Mouse (Mus musculus): Measurements from ENCODE around the gene Col6a3. TPM values are rescaled to one million over a fixed set of nuclear protein-coding genes. Genes with fewer than 3 reads are reported as not detected.

Col6a3 gene
- polyA plus RNA-seq, 1 experiment from 2014 or later = 5.9 TPM

DNA sequence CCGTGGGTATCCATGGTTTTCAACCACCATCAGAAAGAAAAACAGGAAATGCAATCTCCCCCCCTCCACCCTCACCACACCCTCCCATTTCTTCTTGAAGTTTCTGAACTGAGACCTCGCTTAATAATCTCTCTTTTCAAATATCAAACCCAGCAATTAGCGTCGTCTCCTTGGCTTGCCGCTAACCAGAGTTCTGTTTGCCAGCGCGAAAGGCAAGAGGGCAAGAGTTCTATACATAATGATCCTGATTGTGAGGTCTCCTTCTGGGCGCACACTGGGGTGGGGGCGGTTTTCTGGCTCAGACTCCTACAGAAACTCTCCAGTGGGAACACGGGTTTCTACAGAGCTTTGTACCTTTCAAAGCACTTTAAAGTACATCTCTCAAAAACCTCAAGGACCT is 1.4 kb upstream of the Col6a3 start:
- Histone ChIP-seq H3K27me3 (ENCODE audit: control insufficient read depth, insufficient read depth, low read depth, low read length) (no peaks in the 10 kb centered on the region), H3K4me3 (ENCODE audit: low read depth, low read length) (no peak overlapping the region), H3K9me3 (replicated peaks; ENCODE audit: control insufficient read depth, low read length, poor library complexity, severe bottlenecking) (no peaks in the 10 kb centered on the region), H3K27ac (ENCODE audit: low read length) (no peak overlapping the region), H3K4me1 (ENCODE audit: control insufficient read depth, insufficient read depth, low read length) (no peaks in the 10 kb centered on the region), H3K36me3 (ENCODE audit: control insufficient read depth, insufficient read depth, low read length) (no peaks in the 10 kb centered on the region), H3K9ac (ENCODE audit: low read depth, low read length) (no peak overlapping the region), H3K4me2 (ENCODE audit: low read length) (no peak overlapping the region)
- ATAC-seq = no peak
- 60% methylated on average over 10 of the region's 10 CpGs for WGBS

DNA sequence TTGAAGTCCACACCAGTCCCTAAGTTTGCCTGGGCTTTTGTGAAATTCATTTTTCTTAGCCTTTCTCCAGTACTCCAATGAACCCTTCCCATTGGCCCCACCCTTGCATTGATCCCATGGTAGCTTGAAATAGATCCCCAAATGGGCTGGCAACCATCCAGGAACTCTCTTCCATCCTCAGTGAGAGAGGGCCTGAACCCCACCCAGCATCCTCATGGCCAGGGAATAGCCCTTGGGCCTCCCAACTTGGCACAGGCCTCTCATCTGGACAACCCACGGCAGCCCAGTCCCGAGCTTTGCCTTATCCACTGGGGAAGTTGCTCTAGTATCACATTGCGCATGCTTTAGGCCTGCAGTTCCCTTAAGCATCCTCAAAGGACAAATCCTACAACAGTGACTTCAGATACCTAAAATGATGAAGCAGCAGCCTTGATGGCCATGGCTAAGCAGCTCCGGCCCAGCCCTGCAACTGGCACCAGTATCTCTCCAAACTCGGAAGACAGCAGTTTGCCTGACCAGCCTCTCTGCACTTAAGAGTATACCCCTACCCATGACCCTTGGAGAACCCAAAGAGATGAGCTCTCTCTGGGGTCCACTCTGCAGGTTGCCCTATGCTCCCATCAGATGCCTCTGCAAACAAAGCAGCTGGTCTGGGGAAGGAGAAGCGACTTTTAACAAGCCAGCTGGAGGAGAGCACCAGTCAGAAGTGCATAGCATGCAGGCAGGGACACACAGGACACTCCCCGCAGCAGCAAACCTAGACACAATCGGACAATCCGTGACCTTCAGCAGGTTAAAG is 783 bp downstream of the Col6a3 start:
- no peaks in the 10 kb centered on the region for H3K27me3 ChIP-seq (ENCODE audit: control insufficient read depth, insufficient read depth, low read depth, low read length)
- no peaks in the 10 kb centered on the region for H3K9me3 ChIP-seq (replicated peaks; ENCODE audit: control insufficient read depth, low read length, poor library complexity, severe bottlenecking)
- H3K4me3 ChIP-seq (ENCODE audit: low read depth, low read length) = no peak overlapping the region
- no peak overlapping the region for H3K4me2 ChIP-seq (ENCODE audit: low read length)
- WGBS = 82% methylated on average over 9 of the region's 9 CpGs
- no peaks in the 10 kb centered on the region for H3K4me1 ChIP-seq (ENCODE audit: control insufficient read depth, insufficient read depth, low read length)
- no peak overlapping the region for H3K27ac ChIP-seq (ENCODE audit: low read length)
- no peaks in the 10 kb centered on the region for H3K36me3 ChIP-seq (ENCODE audit: control insufficient read depth, insufficient read depth, low read length)
- ATAC-seq = no peak
- no peak overlapping the region for H3K9ac ChIP-seq (ENCODE audit: low read depth, low read length)

DNA sequence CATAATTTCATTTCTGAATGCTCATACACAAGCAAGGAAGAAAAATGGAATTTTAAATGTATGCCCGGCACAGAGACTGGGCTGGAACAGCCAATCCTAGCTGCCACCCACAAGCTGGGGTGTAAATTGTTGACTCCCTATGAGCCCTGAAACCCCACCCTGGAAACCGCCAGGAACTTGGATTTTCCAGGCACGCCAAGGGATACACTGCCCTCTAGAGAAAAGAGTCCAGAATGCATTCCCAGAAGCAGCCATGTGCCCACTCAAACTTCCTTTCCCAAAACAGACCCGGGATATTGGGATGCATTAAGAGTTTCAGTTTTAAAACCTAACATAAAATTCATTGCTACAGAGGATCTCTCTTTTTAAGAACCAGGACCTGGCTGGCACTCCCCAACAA is 3.5 kb downstream of the Col6a3 start:
- no peak overlapping the region for H3K9ac ChIP-seq (ENCODE audit: low read depth, low read length)

DNA sequence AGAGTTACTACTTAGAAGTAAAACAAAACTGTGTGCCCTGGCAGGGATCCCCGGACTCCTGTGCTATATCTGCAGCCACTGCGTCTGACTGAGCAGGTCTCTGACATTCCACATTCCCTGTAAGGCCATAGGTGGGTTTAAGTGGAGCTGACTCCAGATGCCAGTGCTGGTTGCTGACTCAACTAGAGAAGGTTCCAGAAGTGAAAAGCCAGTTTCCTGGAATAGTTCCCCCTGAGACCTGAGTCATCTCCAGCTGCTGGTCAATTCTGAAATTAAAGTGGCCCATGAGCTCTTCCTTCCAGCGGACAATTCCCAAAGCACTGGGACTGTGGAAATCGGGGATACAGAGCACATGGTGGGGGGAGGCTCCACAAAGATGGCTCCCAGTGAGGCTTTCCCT is 5.1 kb downstream of the Col6a3 start:
- Histone ChIP-seq H3K27ac (ENCODE audit: low read length) (no peak overlapping the region), H3K36me3 (ENCODE audit: control insufficient read depth, insufficient read depth, low read length) (no peaks in the 10 kb centered on the region), H3K27me3 (ENCODE audit: control insufficient read depth, insufficient read depth, low read depth, low read length) (no peaks in the 10 kb centered on the region), H3K9ac (ENCODE audit: low read depth, low read length) (no peak overlapping the region), H3K4me3 (ENCODE audit: low read depth, low read length) (no peak overlapping the region), H3K9me3 (replicated peaks; ENCODE audit: control insufficient read depth, low read length, poor library complexity, severe bottlenecking) (no peaks in the 10 kb centered on the region), H3K4me1 (ENCODE audit: control insufficient read depth, insufficient read depth, low read length) (no peaks in the 10 kb centered on the region), H3K4me2 (ENCODE audit: low read length) (no peak overlapping the region)
- ATAC-seq = no peak
- 82% methylated on average over 4 of the region's 4 CpGs for WGBS

More for the DNA sequence above, 3.5 kb downstream of the Col6a3 start:
- Histone ChIP-seq H3K27me3 (ENCODE audit: control insufficient read depth, insufficient read depth, low read depth, low read length) (no peaks in the 10 kb centered on the region), H3K36me3 (ENCODE audit: control insufficient read depth, insufficient read depth, low read length) (no peaks in the 10 kb centered on the region), H3K4me2 (ENCODE audit: low read length) (no peak overlapping the region), H3K27ac (ENCODE audit: low read length) (no peak overlapping the region), H3K4me3 (ENCODE audit: low read depth, low read length) (no peak overlapping the region), H3K4me1 (ENCODE audit: control insufficient read depth, insufficient read depth, low read length) (no peaks in the 10 kb centered on the region), H3K9me3 (replicated peaks; ENCODE audit: control insufficient read depth, low read length, poor library complexity, severe bottlenecking) (no peaks in the 10 kb centered on the region)
- WGBS = 19% methylated on average over 4 of the region's 4 CpGs
- ATAC-seq = no peak

DNA sequence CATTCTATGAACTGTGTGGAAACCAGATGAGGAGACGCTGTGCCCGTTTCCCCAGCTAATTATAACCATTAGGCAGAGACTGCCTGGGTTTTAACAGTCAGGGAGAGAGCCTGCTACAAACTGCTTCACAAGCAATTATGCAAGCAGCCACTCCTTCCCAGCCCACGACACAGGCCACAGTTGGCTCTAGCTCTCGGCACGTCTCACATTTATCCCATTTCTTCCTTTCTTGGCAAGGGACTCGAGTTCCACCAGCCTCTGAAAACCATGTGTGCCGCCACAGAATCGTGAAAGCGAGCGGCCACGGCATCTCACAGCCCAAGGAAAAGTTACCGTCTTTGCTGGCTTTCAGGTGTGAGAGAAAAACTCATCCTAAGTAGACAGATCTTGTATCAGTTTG is 5.5 kb downstream of the Col6a3 start:
- no peaks in the 10 kb centered on the region for H3K9me3 ChIP-seq (replicated peaks; ENCODE audit: control insufficient read depth, low read length, poor library complexity, severe bottlenecking)
- no peak overlapping the region for H3K4me3 ChIP-seq (ENCODE audit: low read depth, low read length)
- H3K9ac ChIP-seq (ENCODE audit: low read depth, low read length) = no peak overlapping the region
- H3K27me3 ChIP-seq (ENCODE audit: control insufficient read depth, insufficient read depth, low read depth, low read length) = no peaks in the 10 kb centered on the region
- no peaks in the 10 kb centered on the region for H3K36me3 ChIP-seq (ENCODE audit: control insufficient read depth, insufficient read depth, low read length)
- no peak overlapping the region for H3K27ac ChIP-seq (ENCODE audit: low read length)
- H3K4me1 ChIP-seq (ENCODE audit: control insufficient read depth, insufficient read depth, low read length) = no peaks in the 10 kb centered on the region
- H3K4me2 ChIP-seq (ENCODE audit: low read length) = no peak overlapping the region
- no peak for ATAC-seq
- 77% methylated on average over 12 of the region's 12 CpGs for WGBS

DNA sequence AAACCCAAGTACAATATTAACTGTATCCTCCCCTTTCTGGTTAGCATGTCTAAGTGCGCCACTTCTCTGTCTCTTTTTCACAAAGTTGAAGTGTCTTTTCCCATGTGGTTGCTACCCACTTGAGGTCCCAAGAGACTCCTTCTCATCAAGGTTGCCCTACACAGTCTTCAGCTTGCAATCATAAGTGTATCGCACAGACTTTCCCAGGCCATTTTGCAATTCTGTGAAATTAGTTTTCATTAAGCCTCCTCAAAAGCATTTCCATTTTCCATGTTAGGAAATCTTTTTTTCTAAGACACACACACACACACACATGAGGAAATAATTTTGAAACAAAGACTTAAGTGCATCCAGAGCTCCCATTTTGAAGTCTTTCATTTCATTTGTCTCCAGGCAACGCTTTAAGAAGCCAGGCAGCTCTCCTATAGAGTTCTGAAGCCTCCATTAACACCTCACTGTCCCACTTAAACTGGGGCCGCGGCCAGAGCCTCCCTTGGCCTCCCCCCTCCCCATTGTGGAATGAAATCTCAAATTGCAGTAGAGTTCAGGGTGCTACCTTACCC is 7.5 kb downstream of the Col6a3 start:
- 55% methylated on average over 5 of the region's 5 CpGs for WGBS
- Histone ChIP-seq H3K4me1 (ENCODE audit: control insufficient read depth, insufficient read depth, low read length) (no peaks in the 10 kb centered on the region), H3K9me3 (replicated peaks; ENCODE audit: control insufficient read depth, low read length, poor library complexity, severe bottlenecking) (no peaks in the 10 kb centered on the region), H3K27me3 (ENCODE audit: control insufficient read depth, insufficient read depth, low read depth, low read length) (no peaks in the 10 kb centered on the region), H3K27ac (ENCODE audit: low read length) (no peak overlapping the region), H3K36me3 (ENCODE audit: control insufficient read depth, insufficient read depth, low read length) (no peaks in the 10 kb centered on the region), H3K9ac (ENCODE audit: low read depth, low read length) (no peak overlapping the region), H3K4me3 (ENCODE audit: low read depth, low read length) (no peak overlapping the region), H3K4me2 (ENCODE audit: low read length) (no peak overlapping the region)
- ATAC-seq = no peak

DNA sequence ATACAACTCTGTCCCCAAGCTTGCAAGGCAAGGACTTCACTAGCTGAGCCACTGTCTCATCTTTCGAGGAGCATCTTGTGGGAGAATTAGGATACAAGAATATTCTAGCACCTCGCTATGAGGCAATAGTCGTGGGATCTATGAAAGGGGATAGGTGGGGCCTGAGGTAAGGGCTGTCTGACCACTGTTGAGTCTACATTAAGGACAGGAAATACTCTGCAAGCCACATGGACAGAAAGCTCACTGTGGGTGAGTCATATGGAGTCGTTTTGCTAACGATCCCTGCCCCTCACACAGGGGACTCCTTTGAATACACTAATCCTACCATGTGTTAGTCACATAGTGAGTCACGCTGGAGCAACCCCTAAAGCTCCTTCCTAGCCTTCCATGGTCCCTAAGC is 9.1 kb downstream of the Col6a3 start:
- Histone ChIP-seq H3K27ac (ENCODE audit: low read length) (no peak overlapping the region), H3K4me2 (ENCODE audit: low read length) (no peak overlapping the region), H3K9me3 (replicated peaks; ENCODE audit: control insufficient read depth, low read length, poor library complexity, severe bottlenecking) (no peaks in the 10 kb centered on the region), H3K9ac (ENCODE audit: low read depth, low read length) (no peak overlapping the region), H3K36me3 (ENCODE audit: control insufficient read depth, insufficient read depth, low read length) (no peaks in the 10 kb centered on the region), H3K4me3 (ENCODE audit: low read depth, low read length) (no peak overlapping the region), H3K27me3 (ENCODE audit: control insufficient read depth, insufficient read depth, low read depth, low read length) (no peaks in the 10 kb centered on the region), H3K4me1 (ENCODE audit: control insufficient read depth, insufficient read depth, low read length) (no peaks in the 10 kb centered on the region)
- 75% methylated on average over 6 of the region's 6 CpGs for WGBS
- ATAC-seq = no peak

DNA sequence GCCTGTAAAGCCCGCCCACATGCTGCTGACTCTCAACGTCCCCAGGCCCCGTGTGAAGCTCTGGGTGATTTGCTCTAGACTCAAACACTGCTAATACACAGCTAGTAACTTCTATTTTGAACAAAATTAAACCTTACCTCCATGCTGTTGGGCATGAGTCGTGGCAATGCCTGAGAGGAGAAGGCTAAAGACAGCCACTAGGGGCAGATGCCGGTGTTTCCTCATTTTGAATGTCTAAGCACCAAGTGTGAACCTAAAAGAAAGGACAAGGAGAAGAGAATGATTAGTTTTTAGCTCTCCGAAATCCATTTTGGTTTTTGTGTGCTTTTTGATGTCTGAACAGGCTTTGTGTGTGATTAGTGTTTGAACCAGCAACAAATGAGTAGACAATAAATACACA is 13.8 kb downstream of the Col6a3 start:
- ATAC-seq = no peak
- Histone ChIP-seq H3K9ac (ENCODE audit: low read depth, low read length) (no peak overlapping the region), H3K36me3 (ENCODE audit: control insufficient read depth, insufficient read depth, low read length) (no peaks in the 10 kb centered on the region), H3K4me1 (ENCODE audit: control insufficient read depth, insufficient read depth, low read length) (no peaks in the 10 kb centered on the region), H3K4me3 (ENCODE audit: low read depth, low read length) (no peak overlapping the region), H3K9me3 (replicated peaks; ENCODE audit: control insufficient read depth, low read length, poor library complexity, severe bottlenecking) (no peaks in the 10 kb centered on the region), H3K27ac (ENCODE audit: low read length) (no peak overlapping the region), H3K4me2 (ENCODE audit: low read length) (no peak overlapping the region), H3K27me3 (ENCODE audit: control insufficient read depth, insufficient read depth, low read depth, low read length) (no peaks in the 10 kb centered on the region)
- 52% methylated on average over 6 of the region's 6 CpGs for WGBS

DNA sequence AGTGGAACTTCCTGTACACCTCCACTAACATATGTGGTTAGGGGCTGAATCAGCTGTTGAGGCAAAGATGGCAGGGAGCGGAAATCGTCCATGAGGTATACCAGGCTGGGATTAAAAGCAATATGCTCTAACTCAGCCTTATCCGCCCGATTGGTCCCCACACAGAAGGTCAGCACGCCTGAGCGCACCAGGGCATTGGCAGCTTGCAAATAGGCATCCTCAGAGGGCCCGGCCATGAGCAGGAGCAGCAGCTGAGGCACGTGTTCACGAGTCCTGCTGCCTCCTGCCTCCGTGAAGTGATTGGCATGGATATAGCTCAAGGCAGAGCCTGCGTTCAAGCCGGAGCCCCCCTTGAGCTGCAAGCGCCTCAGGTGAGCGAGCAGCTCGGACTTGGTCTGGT is 30.5 kb downstream of the Col6a3 start:
- H3K27me3 ChIP-seq (ENCODE audit: control insufficient read depth, insufficient read depth, low read depth, low read length) = no peaks in the 10 kb centered on the region
- WGBS = 61% methylated on average over 15 of the region's 15 CpGs
- H3K4me2 ChIP-seq (ENCODE audit: low read length) = no peak overlapping the region
- H3K9ac ChIP-seq (ENCODE audit: low read depth, low read length) = no peak overlapping the region
- H3K27ac ChIP-seq (ENCODE audit: low read length) = no peak overlapping the region
- no peaks in the 10 kb centered on the region for H3K9me3 ChIP-seq (replicated peaks; ENCODE audit: control insufficient read depth, low read length, poor library complexity, severe bottlenecking)
- no peaks in the 10 kb centered on the region for H3K36me3 ChIP-seq (ENCODE audit: control insufficient read depth, insufficient read depth, low read length)
- H3K4me1 ChIP-seq (ENCODE audit: control insufficient read depth, insufficient read depth, low read length) = no peaks in the 10 kb centered on the region
- no peak overlapping the region for H3K4me3 ChIP-seq (ENCODE audit: low read depth, low read length)
- ATAC-seq = no peak
